Mouse (Mus musculus) fibroblast of lung, adult 2 months (primary cell): ENCODE measurements at regions not wholly inside any gene's neighbourhood (a gene's known extent, or its start where the extent isn't known, plus 50 kb on each side); places are given as distances from the start of the nearest gene placed in this dataset.

Experiments used
- DNase-seq: peaks from one replicate; pipeline ENCODE4 v3.0.0-alpha.2; 2011; ENCODE audit warnings: low read depth

DNA sequence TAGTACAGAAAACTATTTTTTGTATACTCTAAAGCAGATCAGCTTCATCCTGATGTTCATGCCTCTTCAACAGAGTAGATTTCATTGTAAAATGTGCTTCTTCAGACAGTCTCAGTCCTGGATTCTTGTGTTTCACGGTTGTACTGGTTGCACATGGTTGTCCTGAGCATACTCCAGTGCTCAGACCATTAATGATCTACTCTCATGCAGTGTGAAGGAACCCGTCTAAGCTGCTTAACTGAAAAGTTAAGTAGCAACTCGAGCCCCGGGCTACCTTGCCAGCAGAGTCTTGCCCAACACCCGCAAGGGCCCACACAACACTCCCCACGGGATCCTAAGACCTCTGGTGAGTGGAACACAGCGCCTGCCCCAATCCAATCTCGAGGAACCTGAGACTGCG lies 380.3 kb upstream of the Fbxo33 start:
- DNase-seq, result no peak

DNA sequence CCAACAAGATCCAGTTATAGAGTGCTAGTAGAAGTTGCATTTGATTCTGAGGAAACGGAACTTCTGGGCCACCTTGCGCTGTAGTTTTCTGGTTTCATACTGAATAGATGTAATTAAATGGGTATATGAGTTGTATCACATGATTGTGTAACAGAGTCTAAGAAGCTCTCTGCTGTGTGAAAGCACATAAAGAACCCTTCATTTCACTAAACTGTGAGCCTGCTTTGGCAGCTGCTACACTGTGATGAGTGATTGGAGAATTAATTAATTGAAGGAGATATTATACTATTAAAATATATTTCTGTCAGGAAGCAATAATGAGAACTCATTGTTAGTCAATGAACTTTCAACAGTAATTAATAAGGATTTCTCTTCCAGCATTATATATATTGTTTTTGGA lies 369.8 kb upstream of the Fbxo33 start:
- DNase-seq, result no peak

DNA sequence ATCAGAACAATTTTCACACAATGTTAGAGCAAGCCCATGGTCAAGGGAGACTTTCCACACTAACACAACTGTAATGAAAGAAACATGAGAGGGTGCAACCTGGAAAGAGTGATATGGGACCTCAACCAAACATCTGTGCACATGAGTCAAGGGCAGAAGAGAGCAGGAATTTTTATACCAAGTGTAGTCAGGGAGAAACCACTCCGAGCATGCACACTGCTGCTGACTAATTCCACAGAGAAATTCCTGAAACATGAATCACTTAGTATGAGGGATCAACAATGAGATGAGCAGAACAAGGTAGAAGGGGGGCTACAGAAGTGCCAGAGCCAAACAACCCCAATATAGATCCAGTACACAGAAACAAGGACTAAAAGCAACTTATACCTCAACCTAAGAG lies 363.1 kb upstream of the Fbxo33 start:
- peak; percentile 10 for DNase-seq

DNA sequence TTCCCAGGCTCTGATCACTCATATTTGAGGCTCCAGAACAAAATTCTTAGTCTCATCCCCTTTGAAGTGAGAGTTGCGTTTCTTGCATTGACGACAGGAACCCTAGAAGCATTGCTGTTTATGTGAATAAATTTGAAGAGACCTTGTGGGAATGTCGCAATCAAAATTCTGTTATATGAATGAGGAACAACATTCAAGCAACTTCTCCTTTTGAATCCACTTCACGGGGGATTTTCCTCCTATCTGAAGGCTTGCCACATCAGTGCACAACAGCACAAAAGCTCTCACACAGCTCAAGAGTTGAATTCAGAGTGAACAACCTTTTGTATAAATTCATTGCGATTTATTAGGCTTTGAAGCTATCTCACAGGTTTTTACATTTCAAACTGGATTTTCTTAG lies 360.2 kb upstream of the Fbxo33 start:
- DNase-seq, result no peak

DNA sequence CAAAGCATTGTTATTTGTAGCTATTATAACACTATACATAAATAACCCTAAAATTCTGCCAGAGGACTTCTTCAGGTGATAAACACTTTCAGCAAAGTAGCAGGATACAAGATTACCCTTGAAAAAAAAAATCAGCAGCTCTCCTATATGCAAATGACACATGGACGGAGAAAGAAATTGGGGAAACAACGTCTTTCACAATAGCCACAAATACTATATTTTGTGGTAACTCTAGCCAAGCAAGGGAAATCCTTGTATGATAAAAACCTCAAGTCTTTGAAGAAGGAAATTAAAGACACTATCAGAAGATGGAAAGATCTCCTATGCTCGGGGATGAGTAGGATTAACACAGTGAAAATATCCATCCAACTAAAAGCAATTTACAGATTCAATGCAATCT lies 344.4 kb upstream of the Fbxo33 start:
- DNase-seq, result no peak

DNA sequence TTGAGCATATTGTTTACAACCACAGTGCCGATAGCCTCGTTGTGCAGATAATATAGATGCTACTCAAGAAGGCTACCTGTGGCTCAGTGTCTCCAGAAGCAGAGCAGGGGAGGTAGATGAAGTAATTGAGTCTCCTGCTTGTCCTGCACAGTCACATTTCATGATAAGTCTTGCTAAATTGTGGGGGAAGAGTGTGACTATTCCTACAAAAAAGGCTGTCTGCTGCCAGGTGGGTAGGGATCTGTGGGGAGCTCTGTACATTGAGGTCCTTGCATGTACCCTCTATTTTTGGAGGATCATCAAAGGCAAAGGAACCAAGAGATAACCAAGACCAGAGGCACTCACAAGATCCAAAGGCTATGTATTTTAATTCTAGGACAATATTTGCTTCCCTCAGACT lies 320.3 kb upstream of the Fbxo33 start:
- no peak for DNase-seq

DNA sequence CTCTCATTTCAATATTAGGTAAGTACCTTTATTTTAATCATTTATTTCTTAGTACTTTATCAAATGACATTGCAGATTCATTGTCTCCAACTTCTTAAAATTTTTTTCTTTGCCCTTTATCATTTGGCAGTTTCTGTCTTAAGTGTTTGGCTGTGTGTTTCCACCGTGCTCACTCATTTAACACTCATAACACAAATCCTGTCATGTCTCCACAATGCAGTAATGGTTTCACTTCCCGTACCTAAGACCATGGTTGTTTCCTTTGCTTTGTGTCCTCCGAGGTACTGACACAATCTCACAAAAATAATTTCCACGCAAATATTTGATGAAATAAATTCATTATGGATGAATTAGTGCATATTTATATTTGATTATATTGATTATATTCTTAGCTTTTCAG lies 311.0 kb upstream of the Fbxo33 start:
- no peak for DNase-seq

DNA sequence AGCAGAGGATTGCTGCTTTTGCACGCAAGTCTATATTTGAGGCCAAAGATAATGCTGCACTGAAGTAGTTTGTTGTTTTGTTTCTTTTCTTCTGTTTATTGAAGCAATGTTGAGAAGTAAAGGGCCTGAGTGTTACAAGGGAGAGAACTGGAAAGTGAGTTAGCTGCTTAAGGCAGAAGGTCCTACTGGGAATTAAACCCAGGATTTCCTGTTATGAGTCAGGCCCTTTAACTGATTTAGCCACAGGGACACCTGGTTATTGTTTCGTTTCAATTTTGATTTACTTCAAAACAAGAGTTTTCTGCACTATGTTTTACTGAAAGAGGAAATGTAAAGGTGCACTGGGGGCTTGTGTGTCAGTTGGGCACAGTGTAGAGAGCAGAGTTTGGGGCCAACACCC lies 303.8 kb upstream of the Fbxo33 start:
- DNase-seq, result no peak

DNA sequence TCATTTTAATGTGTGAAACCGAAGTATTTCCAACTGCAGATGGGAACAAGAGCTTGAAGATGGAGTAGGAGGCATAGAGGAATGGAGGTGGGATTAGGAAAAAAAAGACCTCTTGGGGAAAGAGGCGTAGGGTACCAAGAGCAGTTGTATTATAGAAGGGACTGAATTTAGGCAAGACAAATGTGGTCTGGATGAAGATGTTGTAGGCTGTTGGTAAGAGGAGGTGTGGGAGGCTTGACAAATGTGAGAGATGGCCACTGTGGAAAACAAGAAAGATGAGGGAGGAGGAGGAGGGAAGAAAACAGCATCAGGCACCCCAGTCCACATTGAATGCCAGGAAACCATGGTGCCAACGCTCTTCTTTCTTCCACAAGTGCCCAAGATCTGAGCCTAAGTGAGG lies 302.4 kb upstream of the Fbxo33 start:
- no peak for DNase-seq

DNA sequence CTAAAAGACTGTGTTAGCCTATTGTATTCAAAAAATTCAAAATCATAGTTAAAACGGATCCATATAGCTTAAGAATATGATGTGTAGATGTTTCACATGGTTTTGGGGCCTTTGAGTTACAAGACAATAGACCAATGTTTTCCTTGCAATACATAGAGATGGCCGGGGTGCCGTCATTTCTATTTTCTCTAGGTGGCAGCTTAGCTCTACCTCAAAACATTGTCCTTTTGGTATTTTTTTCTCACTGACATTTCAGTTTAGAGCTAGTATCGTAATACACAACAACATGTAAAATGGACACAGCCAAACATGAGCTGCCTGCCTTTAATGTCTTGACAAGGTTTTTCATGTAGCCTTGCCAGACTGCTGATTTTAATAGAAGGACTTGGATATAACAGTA lies 290.3 kb upstream of the Fbxo33 start:
- DNase-seq, result no peak

DNA sequence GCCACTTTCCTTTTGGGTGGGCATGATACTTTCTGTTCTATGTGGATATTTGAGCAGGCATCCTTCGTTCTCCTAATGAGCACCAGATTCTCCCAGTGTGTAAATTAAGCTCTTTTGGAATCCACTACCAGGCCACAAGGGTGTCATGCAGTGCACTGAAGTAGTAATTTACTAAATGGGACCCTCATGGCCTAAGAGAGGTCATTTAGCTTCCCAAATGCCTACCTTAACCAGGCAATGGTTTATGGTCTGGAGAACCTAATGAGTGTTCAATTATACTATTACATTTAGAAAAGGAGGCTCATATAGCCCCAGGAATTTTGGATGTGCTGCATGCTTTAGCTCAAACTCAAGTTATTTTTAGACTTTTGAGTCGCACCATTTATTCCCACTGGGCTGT lies 289.6 kb upstream of the Fbxo33 start:
- DNase-seq, result no peak

DNA sequence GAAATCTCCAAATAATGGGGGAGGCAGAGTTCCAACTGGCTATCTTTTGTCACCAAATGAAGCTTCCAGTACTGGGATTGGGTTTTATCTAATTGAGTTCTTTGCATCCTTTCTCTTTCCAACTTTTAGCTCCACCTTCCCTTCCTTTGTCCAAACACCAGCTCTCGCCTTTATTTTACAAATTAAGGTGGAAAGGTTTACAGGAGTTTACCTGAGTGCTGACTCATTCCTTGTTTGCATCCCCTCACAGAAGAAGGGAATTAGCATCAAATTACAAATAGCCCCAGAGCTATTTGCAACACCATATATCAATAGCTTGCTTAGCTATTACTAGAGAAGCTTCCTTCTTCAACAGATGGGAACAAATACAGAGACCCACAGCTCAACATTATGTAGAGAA lies 287.9 kb upstream of the Fbxo33 start:
- DNase-seq, result no peak

DNA sequence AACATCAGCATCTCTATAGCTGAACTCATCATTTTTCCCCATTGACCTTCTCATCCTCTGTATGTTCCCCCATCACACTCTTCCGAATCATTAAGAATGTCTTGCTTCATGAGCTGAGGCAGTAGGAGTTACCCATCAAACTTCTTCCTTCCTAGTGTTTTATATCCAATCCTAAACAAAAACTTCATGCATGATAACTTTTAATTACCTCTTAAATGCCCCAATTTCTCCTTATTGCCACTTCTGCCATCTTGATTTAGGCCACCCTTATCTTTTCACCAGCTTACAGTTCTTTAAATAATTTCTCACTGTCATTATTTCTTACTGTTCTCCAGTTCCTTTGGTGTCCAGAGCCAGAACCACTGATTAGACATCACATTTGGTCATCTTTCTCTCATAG lies 277.9 kb upstream of the Fbxo33 start:
- no peak for DNase-seq

DNA sequence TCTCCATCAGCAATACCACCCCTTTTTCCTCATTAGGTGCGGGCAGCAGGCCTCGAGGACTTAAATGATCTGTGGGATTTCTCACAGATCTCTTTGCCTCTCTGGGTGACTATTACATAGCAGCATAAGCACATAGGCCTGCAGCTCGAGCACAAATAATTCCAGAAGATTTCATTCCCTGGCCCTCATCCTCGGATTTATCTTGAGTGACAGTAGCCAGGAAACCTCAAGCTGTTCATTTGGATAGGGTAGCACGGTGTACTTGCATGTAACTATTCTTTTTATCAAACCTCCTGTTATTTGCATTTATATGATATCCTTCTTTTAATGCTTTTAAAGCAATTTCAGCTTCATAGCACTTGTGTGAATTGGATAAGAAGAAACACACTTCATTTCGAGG lies 268.5 kb upstream of the Fbxo33 start:
- no peak for DNase-seq

DNA sequence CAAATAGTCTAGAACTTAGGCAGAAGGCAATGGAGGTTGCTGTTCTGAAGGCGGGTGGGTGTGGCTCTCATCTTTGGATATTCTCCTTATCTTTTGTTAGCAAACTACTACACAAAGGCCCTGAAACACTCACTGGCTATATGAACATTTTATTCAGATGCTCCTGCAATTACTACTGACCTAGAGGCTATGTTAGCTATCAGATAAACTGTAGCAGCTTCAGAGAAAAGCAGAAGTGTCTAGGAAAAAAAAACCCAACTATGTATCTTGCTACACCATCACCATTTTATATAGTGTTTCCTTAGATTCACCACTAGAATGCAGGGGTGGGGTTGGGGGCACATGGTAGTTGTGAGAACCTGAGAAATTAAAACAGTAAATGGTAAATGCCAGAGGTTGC lies 268.0 kb upstream of the Fbxo33 start:
- DNase-seq, result no peak

DNA sequence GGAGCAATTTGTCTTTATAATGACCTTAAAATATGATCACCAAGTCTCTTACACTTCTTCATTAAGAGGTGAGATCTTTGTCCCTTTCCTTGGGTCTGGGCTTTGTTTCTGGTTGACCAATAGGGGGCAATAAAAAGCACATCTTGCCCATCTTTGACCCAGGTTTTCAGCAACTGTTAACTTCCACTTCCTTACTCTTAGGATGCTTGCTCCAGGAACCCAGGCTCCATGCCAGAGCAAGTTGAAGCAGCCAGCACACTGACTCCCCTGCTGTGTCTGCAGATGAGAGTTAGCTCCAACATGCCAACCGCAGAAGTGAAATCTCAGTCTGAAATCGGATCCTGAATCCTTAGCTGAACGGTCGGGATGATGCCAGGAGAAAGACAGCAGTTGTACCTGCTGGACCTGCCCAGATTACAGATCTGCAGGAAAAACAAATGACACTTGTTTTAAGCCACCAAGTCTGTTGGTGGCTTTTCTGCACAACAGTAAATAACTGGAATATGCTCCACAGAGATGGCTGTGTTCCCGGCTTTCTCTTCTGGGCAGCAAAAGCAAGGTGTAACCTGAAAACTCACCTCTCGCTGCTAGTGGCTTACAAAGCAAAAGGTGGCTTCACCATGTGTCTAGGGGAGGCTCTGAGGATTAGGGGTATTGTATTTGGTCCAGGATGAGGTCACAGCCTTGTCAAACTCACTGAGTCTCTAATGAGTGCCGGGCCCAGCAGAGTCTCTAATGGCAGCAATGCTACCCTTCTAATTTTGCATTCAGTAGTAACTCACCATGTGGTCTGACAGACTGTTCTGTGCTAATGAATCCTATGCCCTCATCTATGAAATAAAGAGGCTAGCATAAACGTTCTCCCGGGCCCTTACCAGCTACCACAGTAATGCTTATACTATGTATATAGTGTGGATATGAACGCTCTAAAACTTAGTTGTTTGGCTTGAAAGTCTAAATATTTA lies 241.8 kb upstream of the Fbxo33 start:
- DNase-seq, result no peak

DNA sequence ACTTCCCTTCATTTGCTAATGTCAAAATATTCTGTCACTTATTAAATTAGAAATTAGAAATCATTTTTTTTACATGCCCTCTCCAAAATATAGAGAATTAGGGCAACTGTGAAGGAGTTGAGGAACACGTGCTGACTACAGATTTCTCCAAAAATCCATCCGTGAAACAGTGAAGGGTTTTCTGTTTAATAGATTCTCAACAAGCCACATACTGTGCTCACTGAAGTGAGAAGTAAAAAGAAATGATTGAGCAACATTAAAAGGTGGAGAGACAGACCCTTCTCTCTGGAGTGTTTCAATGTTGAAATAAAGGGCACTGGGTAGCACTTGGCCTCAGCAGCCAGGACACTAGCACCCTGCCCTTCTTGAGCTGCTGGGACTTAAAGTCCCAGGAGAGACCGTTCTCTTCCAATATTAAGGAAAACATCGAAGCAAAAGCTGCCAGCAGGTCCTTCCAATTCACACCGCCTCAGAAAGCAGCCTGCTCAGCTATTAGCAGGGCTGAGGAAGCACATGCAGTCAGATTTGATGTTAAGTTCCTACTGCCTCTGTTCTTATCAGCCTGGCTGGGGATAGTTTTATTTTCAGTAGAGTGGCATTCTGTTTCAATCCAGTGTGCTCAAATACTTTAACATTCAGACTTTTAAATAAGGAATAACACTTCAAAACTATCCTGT lies 236.8 kb upstream of the Fbxo33 start:
- DNase-seq, result no peak

DNA sequence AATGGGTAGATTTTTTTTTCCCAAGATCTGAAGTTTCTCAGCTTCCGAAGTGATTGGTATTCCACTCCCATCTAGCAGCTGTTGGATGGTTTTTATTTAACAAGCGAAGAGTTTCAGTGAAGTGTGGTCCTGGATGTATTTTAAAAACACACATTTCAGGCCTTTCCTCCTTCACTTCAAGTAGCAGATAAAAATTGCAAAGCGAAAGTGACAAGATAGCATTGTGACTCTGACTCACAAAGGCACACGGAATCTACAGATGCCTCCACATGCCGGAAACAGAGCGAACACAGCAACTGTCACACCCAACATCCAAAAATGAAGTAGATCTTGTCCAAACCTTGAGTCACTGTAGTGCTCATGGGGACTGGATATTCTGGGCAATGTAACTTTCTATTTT lies 195.5 kb upstream of the Fbxo33 start:
- no peak for DNase-seq

DNA sequence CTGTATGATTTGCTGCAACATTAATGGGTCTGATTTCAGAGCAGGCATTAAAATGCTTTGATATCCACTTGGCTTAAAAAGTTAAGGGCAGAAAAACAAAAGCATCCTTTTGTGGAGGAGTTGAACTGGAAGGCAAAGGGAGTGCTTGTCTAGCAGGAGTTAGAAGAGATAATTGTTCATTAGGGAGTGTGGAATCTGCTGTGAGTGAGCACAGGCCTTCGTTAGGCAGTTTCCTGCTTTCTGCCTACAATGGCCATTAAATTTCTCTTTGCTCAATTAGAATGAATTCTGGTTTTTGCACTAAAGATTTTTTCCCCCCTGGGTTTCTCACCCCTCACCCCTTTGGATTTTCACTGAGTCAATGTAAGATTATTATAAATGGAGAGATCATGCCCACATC lies 192.0 kb upstream of the Fbxo33 start:
- no peak for DNase-seq

DNA sequence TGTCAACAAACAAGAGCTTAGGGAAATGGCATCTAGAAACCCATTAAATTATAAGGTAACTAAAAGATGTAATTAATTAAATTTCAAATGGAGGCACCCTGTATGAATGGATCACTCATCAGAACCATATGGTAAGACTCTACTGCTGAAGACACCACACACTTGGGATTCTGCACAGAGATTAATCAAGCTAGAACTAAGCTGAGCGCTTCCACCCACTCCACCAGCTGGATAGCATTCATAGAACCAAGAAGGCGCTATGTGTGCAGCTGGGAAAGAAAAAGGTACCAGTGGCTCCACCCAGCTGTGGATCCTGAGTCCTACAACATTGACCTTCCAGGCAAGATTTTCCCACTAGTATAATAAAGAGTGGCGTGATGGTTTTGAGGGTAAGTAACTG lies 171.6 kb upstream of the Fbxo33 start:
- no peak for DNase-seq

DNA sequence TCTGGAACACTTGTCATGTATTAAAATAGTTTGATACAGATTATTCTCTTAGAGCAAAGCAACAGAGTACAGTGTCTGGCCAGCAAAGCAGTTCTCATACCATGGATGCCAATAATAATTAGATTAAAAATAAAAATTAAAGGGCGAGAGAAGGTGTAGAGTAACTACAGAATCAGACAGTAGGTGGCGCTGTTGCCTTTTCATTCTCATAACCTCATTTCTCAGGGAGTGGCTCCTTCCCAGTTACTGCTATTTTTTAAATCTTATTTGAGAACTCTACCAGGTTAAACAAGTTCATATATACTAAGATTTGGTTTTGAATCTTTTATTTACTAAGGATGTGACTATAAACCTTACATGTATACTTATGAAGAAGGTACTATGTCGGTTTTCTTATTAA lies 163.3 kb upstream of the Fbxo33 start:
- DNase-seq, result peak; percentile 13

DNA sequence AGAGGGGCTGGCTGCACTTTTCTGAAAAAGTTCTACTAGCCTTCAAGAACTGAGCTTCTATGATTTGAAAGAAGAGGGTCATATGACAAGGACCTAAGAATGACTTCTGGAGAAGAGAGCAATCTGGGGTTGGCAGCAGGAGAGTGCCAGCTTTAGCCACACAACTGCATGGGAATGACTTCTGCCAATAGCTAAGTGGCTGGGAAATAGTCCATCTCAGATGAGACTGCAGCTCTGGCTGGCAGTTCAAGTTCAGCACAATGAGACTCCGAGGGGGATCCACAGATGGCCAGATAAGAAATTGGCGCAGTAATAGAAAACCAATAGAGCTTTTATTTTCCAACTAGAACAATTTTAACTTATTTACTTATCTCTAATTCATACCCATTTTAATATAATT lies 122.1 kb upstream of the Fbxo33 start:
- no peak for DNase-seq

DNA sequence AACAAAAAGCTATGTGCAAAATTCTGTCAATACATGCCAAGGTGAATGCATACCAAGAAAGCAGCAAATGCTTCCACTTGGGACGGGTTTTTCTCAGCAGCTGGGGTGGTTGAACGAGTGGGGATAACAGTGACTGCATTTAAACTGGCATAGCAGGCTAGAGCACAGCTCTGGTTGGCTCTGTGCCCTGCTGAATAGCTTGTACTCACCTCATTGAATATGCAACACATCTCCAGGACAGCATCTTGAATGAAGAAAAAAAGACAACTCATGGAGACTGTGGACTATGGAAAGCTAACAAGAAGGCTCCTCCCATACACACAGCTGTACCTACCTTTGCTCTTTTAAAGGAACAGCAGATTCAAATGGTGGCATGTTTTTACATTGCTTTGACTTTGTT lies 111.2 kb upstream of the Fbxo33 start:
- DNase-seq, result no peak

DNA sequence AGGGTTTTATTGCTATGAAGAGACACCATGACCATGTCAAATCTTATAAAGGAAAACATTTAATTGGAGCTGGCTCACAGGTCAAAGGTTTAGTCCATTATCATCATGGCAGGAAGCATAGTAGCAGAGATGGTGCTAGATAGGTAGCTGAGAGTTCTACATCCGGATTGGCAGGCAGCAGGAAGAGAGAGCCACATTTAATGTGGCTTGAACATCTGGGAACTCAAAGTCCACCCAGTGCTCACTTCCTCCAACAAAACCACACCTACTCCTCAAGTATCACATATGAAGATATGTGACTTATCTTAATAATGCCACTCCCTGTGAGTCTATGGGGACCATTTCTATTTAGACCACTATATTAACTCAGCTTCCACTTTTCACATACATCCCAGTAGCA lies 93.2 kb upstream of the Fbxo33 start:
- DNase-seq, result no peak
